Mouse (Mus musculus): Measurements from ENCODE around the gene Golph3l. TPM values are rescaled to one million over a fixed set of nuclear protein-coding genes. Genes with fewer than 3 reads are reported as not detected.

Golph3l gene
- total RNA-seq, 2 experiments from 2014 or later = 14.4 to 15.5 TPM

GRCm38 (mm10) chr3:95655437-95655836 lies 66.7 kb downstream of the Golph3l start:
- no peak for DNase-seq

- DNase-seq = no peak
Observed at GRCm38 (mm10) chr3:95657108-95657507, 68.4 kb downstream of the Golph3l start.

GRCm38 (mm10) chr3:95657711-95658110 lies 69.0 kb downstream of the Golph3l start:
- no peak for DNase-seq

GRCm38 (mm10) chr3:95658236-95658867 lies 69.6 kb downstream of the Golph3l start, which contains the start of gene Mcl1:
Gene Mcl1 (plus strand): TSS chr3:95658788.
- peak; percentile 94 for DNase-seq

- DNase-seq = peak; percentile 76
Observed at GRCm38 (mm10) chr3:95658868-95659712, 70.4 kb downstream of the Golph3l start.

GRCm38 (mm10) chr3:95659948-95660347 lies 71.2 kb downstream of the Golph3l start:
- DNase-seq = no peak

GRCm38 (mm10) chr3:95660788-95661478 lies 72.2 kb downstream of the Golph3l start:
- no peak for DNase-seq

- no peak for DNase-seq
Observed at GRCm38 (mm10) chr3:95661945-95662715, 73.4 kb downstream of the Golph3l start.

- no peak for DNase-seq
Observed at GRCm38 (mm10) chr3:95662724-95663449, 74.2 kb downstream of the Golph3l start.

GRCm38 (mm10) chr3:95663486-95663885 lies 74.8 kb downstream of the Golph3l start:
- no peak for DNase-seq

- DNase-seq = no peak
Observed at GRCm38 (mm10) chr3:95663969-95664608, 75.4 kb downstream of the Golph3l start.

GRCm38 (mm10) chr3:95664940-95665352 lies 76.2 kb downstream of the Golph3l start:
- DNase-seq = no peak

- no peak for DNase-seq
Observed at GRCm38 (mm10) chr3:95666124-95666844, 77.5 kb downstream of the Golph3l start.

- DNase-seq = no peak
Observed at GRCm38 (mm10) chr3:95667521-95667920, 78.8 kb downstream of the Golph3l start.

- no peak for DNase-seq
Observed at GRCm38 (mm10) chr3:95668026-95668425, 79.3 kb downstream of the Golph3l start.

Other genes starting within 250 kb of the Golph3l start
- gene Setdb1, start 231.7 kb upstream of the Golph3l start, total RNA-seq (2021) = 10 to 100 TPM; 12.6 to 17.2 TPM
- not detected for gene 4930558C23Rik, start 186.1 kb upstream of the Golph3l start, total RNA-seq (2021)
- 10 to 100 TPM; 43.7 to 55.6 TPM for gene Arnt, start 154.5 kb upstream of the Golph3l start, total RNA-seq (2021)
- 100 to 1,000 TPM in 1 of 2 experiments, 10 to 100 TPM in 1; 31.4 to 178 TPM for gene Ctsk, start 89.7 kb upstream of the Golph3l start, total RNA-seq (2021)
- gene Ctss, start 62.1 kb upstream of the Golph3l start, total RNA-seq (2021) = 1 to 10 TPM; 5.1 to 6.8 TPM
- not detected for gene Hormad1, start 29.3 kb upstream of the Golph3l start, total RNA-seq (2021)
- gene Ensa, start 36.1 kb downstream of the Golph3l start, total RNA-seq (2021) = 10 to 100 TPM; 80.1 to 80.2 TPM
- 100 to 1,000 TPM in 1 of 2 experiments, 10 to 100 TPM in 1; 96.8 to 111 TPM for gene Mcl1, start 69.9 kb downstream of the Golph3l start, total RNA-seq (2021)
- gene Adamtsl4, start 99.0 kb downstream of the Golph3l start, total RNA-seq (2021) = 10 to 100 TPM; 23.9 to 26.3 TPM
- 10 to 100 TPM; 19.7 to 29.7 TPM for gene Ecm1, start 150.6 kb downstream of the Golph3l start, total RNA-seq (2021)
- 10 to 100 TPM; 27.7 to 29.4 TPM for gene Tars2, start 171.3 kb downstream of the Golph3l start, total RNA-seq (2021)
- 10 to 100 TPM; 32.2 to 41.1 TPM for gene Rprd2, start 229.9 kb downstream of the Golph3l start, total RNA-seq (2021)

Data from gastrocnemius, postnatal 10 days (tissue).